Mouse (Mus musculus): ENCODE measurements at regions not wholly inside any gene's neighbourhood (a gene's known extent, or its start where the extent isn't known, plus 50 kb on each side); places are given as distances from the start of the nearest gene placed in this dataset.

DNA sequence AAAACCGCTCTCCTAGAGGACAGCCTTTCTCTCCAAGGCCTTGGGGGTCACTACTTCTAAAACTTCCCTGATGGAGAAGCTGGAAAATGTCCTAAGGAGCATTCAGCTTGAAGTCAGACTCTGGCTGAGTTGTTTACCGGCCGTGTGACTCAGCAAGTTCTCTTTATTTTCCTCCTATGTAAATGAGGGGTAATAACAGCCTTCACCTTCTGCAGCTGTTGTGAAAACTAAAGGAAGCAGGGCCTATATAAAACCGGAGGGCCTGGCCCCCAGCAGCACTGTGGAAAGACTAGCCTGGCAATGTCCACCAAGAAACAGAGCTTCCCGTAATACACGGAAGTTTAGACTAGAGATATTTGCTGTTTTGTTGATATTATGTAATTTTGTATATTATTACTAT lies 69.7 kb upstream of the Cited2 start:
- TF ChIP-seq POLR2A (IDR thresholded peaks at IDR 0.05; ENCODE audit: low read depth, low read length), result no peak
- no peak for TF ChIP-seq CTCF (IDR thresholded peaks at IDR 0.05; ENCODE audit: extremely low read depth, insufficient read depth, insufficient read length, insufficient replicate concordance)

All from spleen, adult 2 months (tissue).